Mouse (Mus musculus): ENCODE measurements around the gene Ear6. TPM values are rescaled to one million over a fixed set of nuclear protein-coding genes. Genes with fewer than 3 reads are reported as not detected.
"Not testable (repeated sequence)": the region's sequence is repeated elsewhere in the genome, so short reads cannot be mapped to it uniquely, and the experiment has no call there.

The Ear6 gene
- polyA plus RNA-seq, 1 experiment, result not detected

- H3ac ChIP-seq (ENCODE audit: control insufficient read depth, insufficient read length, low read depth), result no peak overlapping the region
- no peak overlapping the region for H3K4me3 ChIP-seq (ENCODE audit: insufficient read depth, poor library complexity, severe bottlenecking)
- TF ChIP-seq MYOD1 (IDR thresholded peaks at IDR 0.05; ENCODE audit: control insufficient read depth, insufficient read length, low read depth) (no peak), MAX (IDR thresholded peaks at IDR 0.05) (no peak), CTCF (IDR thresholded peaks at IDR 0.05; ENCODE audit: control insufficient read depth, insufficient read depth, insufficient read length) (no peak), FOSL1 (IDR thresholded peaks at IDR 0.05; ENCODE audit: insufficient read depth, low read length, poor library complexity, severe bottlenecking) (no peak), CEBPB (IDR thresholded peaks at IDR 0.05; ENCODE audit: low read depth) (no peak), MYOG (IDR thresholded peaks at IDR 0.05; ENCODE audit: control insufficient read depth, extremely low read depth, insufficient read length) (no peak), USF1 (IDR thresholded peaks at IDR 0.05; ENCODE audit: low read depth) (no peak)
- no peaks in the 10 kb centered on the region for H3K79me3 ChIP-seq (ENCODE audit: low read depth)
- H3K79me2 ChIP-seq (ENCODE audit: control insufficient read depth, insufficient read depth), result no peaks in the 10 kb centered on the region
- H3K36me3 ChIP-seq (ENCODE audit: control insufficient read depth, insufficient read depth), result no peaks in the 10 kb centered on the region
- H3K27me3 ChIP-seq (ENCODE audit: control insufficient read depth, insufficient read depth, insufficient read length), result no peaks in the 10 kb centered on the region
These were observed 10.7 kb upstream of the Ear6 start for GRCm38 (mm10) chr14:51842781-51843180.

- no peaks in the 10 kb centered on the region for H3K36me3 ChIP-seq (ENCODE audit: control insufficient read depth, insufficient read depth)
- no peaks in the 10 kb centered on the region for H3K79me3 ChIP-seq (ENCODE audit: low read depth)
- no peak overlapping the region for H3K4me3 ChIP-seq (ENCODE audit: insufficient read depth, poor library complexity, severe bottlenecking)
- TF ChIP-seq FOSL1 (IDR thresholded peaks at IDR 0.05; ENCODE audit: insufficient read depth, low read length, poor library complexity, severe bottlenecking) (no peak), CEBPB (IDR thresholded peaks at IDR 0.05; ENCODE audit: low read depth) (no peak), CTCF (IDR thresholded peaks at IDR 0.05; ENCODE audit: control insufficient read depth, insufficient read depth, insufficient read length) (no peak), USF1 (IDR thresholded peaks at IDR 0.05; ENCODE audit: low read depth) (no peak), MYOG (IDR thresholded peaks at IDR 0.05; ENCODE audit: control insufficient read depth, extremely low read depth, insufficient read length) (no peak), MYOD1 (IDR thresholded peaks at IDR 0.05; ENCODE audit: control insufficient read depth, insufficient read length, low read depth) (no peak), MAX (IDR thresholded peaks at IDR 0.05) (no peak)
- no peaks in the 10 kb centered on the region for H3K27me3 ChIP-seq (ENCODE audit: control insufficient read depth, insufficient read depth, insufficient read length)
- H3K79me2 ChIP-seq (ENCODE audit: control insufficient read depth, insufficient read depth), result no peaks in the 10 kb centered on the region
- no peak overlapping the region for H3ac ChIP-seq (ENCODE audit: control insufficient read depth, insufficient read length, low read depth)
These were observed 9.6 kb upstream of the Ear6 start for GRCm38 (mm10) chr14:51843882-51844281.

- Histone ChIP-seq H3ac (ENCODE audit: control insufficient read depth, insufficient read length, low read depth) (no peak overlapping the region), H3K79me3 (ENCODE audit: low read depth) (no peaks in the 10 kb centered on the region), H3K27me3 (ENCODE audit: control insufficient read depth, insufficient read depth, insufficient read length) (no peaks in the 10 kb centered on the region), H3K36me3 (ENCODE audit: control insufficient read depth, insufficient read depth) (no peaks in the 10 kb centered on the region), H3K79me2 (ENCODE audit: control insufficient read depth, insufficient read depth) (no peaks in the 10 kb centered on the region), H3K4me3 (ENCODE audit: insufficient read depth, poor library complexity, severe bottlenecking) (no peak overlapping the region)
- TF ChIP-seq CEBPB (IDR thresholded peaks at IDR 0.05; ENCODE audit: low read depth), result no peak
- TF ChIP-seq MAX (IDR thresholded peaks at IDR 0.05), result no peak
- TF ChIP-seq MYOD1 (IDR thresholded peaks at IDR 0.05; ENCODE audit: control insufficient read depth, insufficient read length, low read depth), result no peak
- TF ChIP-seq CTCF (IDR thresholded peaks at IDR 0.05; ENCODE audit: control insufficient read depth, insufficient read depth, insufficient read length), result no peak
These were observed 6.9 kb upstream of the Ear6 start for GRCm38 (mm10) chr14:51846566-51846965.

- H3K79me3 ChIP-seq (ENCODE audit: low read depth); H3K4me3 ChIP-seq (ENCODE audit: insufficient read depth, poor library complexity, severe bottlenecking); H3K27me3 ChIP-seq (ENCODE audit: control insufficient read depth, insufficient read depth, insufficient read length); H3K79me2 ChIP-seq (ENCODE audit: control insufficient read depth, insufficient read depth); H3ac ChIP-seq (ENCODE audit: control insufficient read depth, insufficient read length, low read depth); H3K36me3 ChIP-seq (ENCODE audit: control insufficient read depth, insufficient read depth): not testable (repeated sequence)
These were observed 2.5 kb upstream of the Ear6 start for GRCm38 (mm10) chr14:51851006-51851405.

- H3K4me3 ChIP-seq (ENCODE audit: insufficient read depth, poor library complexity, severe bottlenecking); H3K79me3 ChIP-seq (ENCODE audit: low read depth); H3ac ChIP-seq (ENCODE audit: control insufficient read depth, insufficient read length, low read depth); H3K36me3 ChIP-seq (ENCODE audit: control insufficient read depth, insufficient read depth); H3K79me2 ChIP-seq (ENCODE audit: control insufficient read depth, insufficient read depth); H3K27me3 ChIP-seq (ENCODE audit: control insufficient read depth, insufficient read depth, insufficient read length): not testable (repeated sequence)
These were observed 1.8 kb downstream of the Ear6 start for GRCm38 (mm10) chr14:51855280-51855679.

GRCm38 (mm10) chr14:51863603-51864002, 10.1 kb downstream of the Ear6 start:
- not testable (repeated sequence) for H3K4me3 ChIP-seq (ENCODE audit: insufficient read depth, poor library complexity, severe bottlenecking); H3K27me3 ChIP-seq (ENCODE audit: control insufficient read depth, insufficient read depth, insufficient read length); H3K36me3 ChIP-seq (ENCODE audit: control insufficient read depth, insufficient read depth); H3ac ChIP-seq (ENCODE audit: control insufficient read depth, insufficient read length, low read depth); H3K79me2 ChIP-seq (ENCODE audit: control insufficient read depth, insufficient read depth); H3K79me3 ChIP-seq (ENCODE audit: low read depth)

GRCm38 (mm10) chr14:51870756-51871155, 17.3 kb downstream of the Ear6 start:
- H3K79me3 ChIP-seq (ENCODE audit: low read depth), result no peaks in the 10 kb centered on the region
- TF ChIP-seq MYOD1 (IDR thresholded peaks at IDR 0.05; ENCODE audit: control insufficient read depth, insufficient read length, low read depth) (no peak), CEBPB (IDR thresholded peaks at IDR 0.05; ENCODE audit: low read depth) (no peak), MYOG (IDR thresholded peaks at IDR 0.05; ENCODE audit: control insufficient read depth, extremely low read depth, insufficient read length) (no peak), CTCF (IDR thresholded peaks at IDR 0.05; ENCODE audit: control insufficient read depth, insufficient read depth, insufficient read length) (no peak), MAX (IDR thresholded peaks at IDR 0.05) (no peak), USF1 (IDR thresholded peaks at IDR 0.05; ENCODE audit: low read depth) (no peak), FOSL1 (IDR thresholded peaks at IDR 0.05; ENCODE audit: insufficient read depth, low read length, poor library complexity, severe bottlenecking) (no peak)
- no peak overlapping the region for H3ac ChIP-seq (ENCODE audit: control insufficient read depth, insufficient read length, low read depth)
- H3K4me3 ChIP-seq (ENCODE audit: insufficient read depth, poor library complexity, severe bottlenecking), result no peak overlapping the region
- H3K27me3 ChIP-seq (ENCODE audit: control insufficient read depth, insufficient read depth, insufficient read length), result no peaks in the 10 kb centered on the region
- H3K79me2 ChIP-seq (ENCODE audit: control insufficient read depth, insufficient read depth), result no peaks in the 10 kb centered on the region
- no peaks in the 10 kb centered on the region for H3K36me3 ChIP-seq (ENCODE audit: control insufficient read depth, insufficient read depth)

Measured in C2C12 (cell line).